Comparison of ENCODE assay signal across 12 mouse cellular contexts in the genomic region with DNA sequence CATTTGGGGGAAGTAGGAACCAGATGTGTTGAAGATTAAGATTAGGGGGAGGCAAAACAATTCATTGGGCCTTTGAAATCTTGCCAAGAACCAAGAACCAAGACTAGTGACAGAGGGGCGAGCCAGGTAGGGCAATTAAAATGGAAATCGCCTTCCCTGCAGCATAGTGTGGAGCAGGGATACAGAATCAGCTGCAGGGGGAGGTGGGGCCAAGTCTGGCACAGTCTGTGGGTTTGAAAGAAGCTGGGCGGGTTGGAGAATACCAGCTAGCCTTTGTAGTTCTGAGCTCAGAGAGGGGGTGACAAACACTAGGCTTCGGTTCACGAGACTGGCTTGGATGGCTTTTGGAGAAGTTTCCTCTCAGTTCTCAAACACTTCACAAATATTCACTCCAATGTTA.
DNase-seq lines count a peak whose midpoint lies in the region; ATAC-seq lines count a peak whose summit lies in the region.
"Had no signal": no experiment of that assay in that cellular context is flagged by ENCODE, and none has a peak within 500 bp of the region (broad histone marks: within the 10 kb centered on the region; RNA-seq: fewer than 3 reads in every experiment).

No protein-coding gene starts in this region.

- no peak overlapping the region for H3K9ac ChIP-seq in lung, embryonic 15.5 days
- peak overlapping the region; percentile 14 for H3K9ac ChIP-seq in forebrain, embryonic 11.5 days (ENCODE audit: low read length)
- H3K9ac ChIP-seq in hindbrain, embryonic 16.5 days (ENCODE audit: low read depth, low read length) = no peak overlapping the region
- H3K9ac ChIP-seq in midbrain, embryonic 16.5 days (ENCODE audit: low read depth, low read length) = no peak overlapping the region
- H3K9ac ChIP-seq: heart, embryonic 15.5 days had no signal

- WGBS in lung, embryonic 15.5 days = 52% methylated on average over 5 of the region's 5 CpGs
- 17% methylated on average over 5 of the region's 5 CpGs for WGBS in forebrain, embryonic 11.5 days
- WGBS in hindbrain, embryonic 16.5 days = 20% methylated on average over 5 of the region's 5 CpGs
- 12% methylated on average over 5 of the region's 5 CpGs for WGBS in midbrain, embryonic 16.5 days

- peaks cover 10% of the 10 kb centered on the region for H3K4me1 ChIP-seq in lung, embryonic 15.5 days
- peaks cover 13% of the 10 kb centered on the region for H3K4me1 ChIP-seq in forebrain, embryonic 11.5 days (replicated peaks; ENCODE audit: control insufficient read depth, insufficient read depth, low read length)
- peaks cover 19% of the 10 kb centered on the region for H3K4me1 ChIP-seq in hindbrain, embryonic 16.5 days (ENCODE audit: control insufficient read depth, insufficient read depth, low read depth, low read length)
- peaks cover 26% of the 10 kb centered on the region for H3K4me1 ChIP-seq in midbrain, embryonic 16.5 days (ENCODE audit: control insufficient read depth, insufficient read depth, low read length)

- peaks cover 8% of the 10 kb centered on the region; the same call in 1 of the 2 replicates for H3K27me3 ChIP-seq in lung, embryonic 15.5 days
- no peaks in the 10 kb centered on the region for H3K27me3 ChIP-seq in forebrain, embryonic 11.5 days (ENCODE audit: control insufficient read depth, insufficient read depth, low read length)
- no peaks in the 10 kb centered on the region for H3K27me3 ChIP-seq in hindbrain, embryonic 16.5 days (replicated peaks; ENCODE audit: control insufficient read depth, insufficient read depth, low read length)
- H3K27me3 ChIP-seq in midbrain, embryonic 16.5 days (ENCODE audit: control insufficient read depth, insufficient read depth, low read depth, low read length) = no peaks in the 10 kb centered on the region
- H3K27me3 ChIP-seq: heart, embryonic 15.5 days had no signal

- no peak overlapping the region for H3K4me3 ChIP-seq in lung, embryonic 15.5 days
- no peak overlapping the region for H3K4me3 ChIP-seq in forebrain, embryonic 11.5 days (ENCODE audit: low read depth, low read length)
- H3K4me3 ChIP-seq in hindbrain, embryonic 16.5 days (ENCODE audit: low read length) = no peak overlapping the region
- H3K4me3 ChIP-seq in midbrain, embryonic 16.5 days (ENCODE audit: low read depth, low read length) = no peak overlapping the region
- H3K4me3 ChIP-seq: heart, embryonic 15.5 days; myocyte had no signal

- no peaks in the 10 kb centered on the region for H3K9me3 ChIP-seq in lung, embryonic 15.5 days
- no peaks in the 10 kb centered on the region for H3K9me3 ChIP-seq in forebrain, embryonic 11.5 days (ENCODE audit: control insufficient read depth, low read length)
- no peaks in the 10 kb centered on the region for H3K9me3 ChIP-seq in hindbrain, embryonic 16.5 days (ENCODE audit: control insufficient read depth, low read length)
- no peaks in the 10 kb centered on the region for H3K9me3 ChIP-seq in midbrain, embryonic 16.5 days (replicated peaks; ENCODE audit: control insufficient read depth, low read length, poor library complexity, severe bottlenecking)
- H3K9me3 ChIP-seq: heart, embryonic 15.5 days had no signal

- DNase-seq in lung, adult 18-20 months = no peak
- peak; percentile 59 for DNase-seq in forebrain, embryonic 11.5 days (ENCODE audit: low spot score)
- DNase-seq in right cerebral cortex, postnatal 25 days = no peak
- DNase-seq in cerebellum, adult 9-10 months = no peak
- no peak for DNase-seq in B cell, adult 2 months
- DNase-seq: cerebellum, adult 8-10 months; thymus, postnatal 14 days had no signal

- H3K27ac ChIP-seq in lung, embryonic 15.5 days = 0 out of 2 replicates have a peak overlapping the region, but pooled peaks have one; percentile 6
- 0 out of 2 replicates have a peak overlapping the region, but pooled peaks have one; percentile 12 for H3K27ac ChIP-seq in forebrain, embryonic 11.5 days (ENCODE audit: low read depth, low read length)
- H3K27ac ChIP-seq in hindbrain, embryonic 16.5 days (ENCODE audit: low read depth, low read length) = peak overlapping the region; percentile 46
- H3K27ac ChIP-seq in midbrain, embryonic 16.5 days (ENCODE audit: low read length) = peak overlapping the region; percentile 67
- H3K27ac ChIP-seq: heart, embryonic 15.5 days had no signal

- H3K4me2 ChIP-seq in lung, embryonic 15.5 days = no peak overlapping the region
- H3K4me2 ChIP-seq in forebrain, embryonic 11.5 days (ENCODE audit: low read depth, low read length, severe bottlenecking) = no peak overlapping the region
- H3K4me2 ChIP-seq in hindbrain, embryonic 16.5 days (ENCODE audit: low read length) = no peak overlapping the region
- no peak overlapping the region for H3K4me2 ChIP-seq in midbrain, embryonic 16.5 days (ENCODE audit: low read length)
- H3K4me2 ChIP-seq: heart, embryonic 15.5 days had no signal

- ATAC-seq in lung, embryonic 15.5 days (ENCODE audit: borderline replicate concordance, extremely low read depth, low FRiP score, low TSS enrichment) = no peak
- peak; percentile 37; the same call in 1 of the 2 replicates for ATAC-seq in forebrain, embryonic 11.5 days (replicated peaks; ENCODE audit: low FRiP score)
- ATAC-seq in hindbrain, embryonic 16.5 days = no peak
- ATAC-seq in midbrain, embryonic 16.5 days = no peak

- no peaks in the 10 kb centered on the region for H3K36me3 ChIP-seq in lung, embryonic 15.5 days
- H3K36me3 ChIP-seq in forebrain, embryonic 11.5 days (ENCODE audit: control insufficient read depth, insufficient read depth, low read length) = no peaks in the 10 kb centered on the region
- H3K36me3 ChIP-seq in hindbrain, embryonic 16.5 days (ENCODE audit: control insufficient read depth, insufficient read depth, low read length) = no peaks in the 10 kb centered on the region
- no peaks in the 10 kb centered on the region for H3K36me3 ChIP-seq in midbrain, embryonic 16.5 days (ENCODE audit: control insufficient read depth, insufficient read depth, low read length)
- H3K36me3 ChIP-seq: heart, embryonic 15.5 days had no signal

Comparison
In these comparisons a context has a peak if more than half of its experiments do, and no peak if none do; other contexts are left out.
1. H3K27ac ChIP-seq: peak in every context shown above with its lines; median percentile 67 in midbrain, embryonic 16.5 days; 46 in hindbrain, embryonic 16.5 days; 12 in forebrain, embryonic 11.5 days; 6 in lung, embryonic 15.5 days.